Mouse (Mus musculus) myocyte (in vitro differentiated cells): Measurements from ENCODE around the gene Pramef8.
"Not testable (repeated sequence)": the region's sequence is repeated elsewhere in the genome, so short reads cannot be mapped to it uniquely, and the experiment has no call there.

Experiments used
- E2F4 ChIP-seq: IDR thresholded peaks from one replicate; pipeline ENCODE4 v1.6.1; 2011; ENCODE audit warnings: mild to moderate bottlenecking, control low read depth, moderate library complexity; ENCODE audit not compliant: insufficient read depth
- MAX ChIP-seq: IDR thresholded peaks from one replicate; pipeline ENCODE4 v1.6.1; 2011; ENCODE audit warnings: low read depth, mild to moderate bottlenecking, control low read depth
- MYOG ChIP-seq, 3 experiments: IDR thresholded peaks; one replicate each; pipeline ENCODE4 v1.6.1; 2011; ENCODE audit warnings: control low read depth in 2 of 3, low read depth in 2 of 3, mild to moderate bottlenecking in 2 of 3; ENCODE audit not compliant: insufficient read length in 2 of 3, control insufficient read depth in 1 of 3, insufficient read depth in 1 of 3
- POLR2A ChIP-seq: IDR thresholded peaks from one replicate; pipeline ENCODE4 v1.6.1; 2011; ENCODE audit warnings: low read depth, mild to moderate bottlenecking, control low read depth, moderate library complexity; ENCODE audit not compliant: insufficient read length
- TCF3 ChIP-seq: IDR thresholded peaks from one replicate; pipeline ENCODE4 v1.6.1; 2011; ENCODE audit warnings: low read depth, control low read depth; ENCODE audit not compliant: insufficient read length

GRCm38 (mm10) chr4:143426770-143427169 is 14.5 kb downstream of the Pramef8 start:
- TF ChIP-seq MYOG (IDR thresholded peaks at IDR 0.05; ENCODE audit: control insufficient read depth in 1 of 3, insufficient read depth in 1 of 3, insufficient read length in 2 of 3, low read depth in 2 of 3); POLR2A; E2F4; TCF3; MAX: not testable (repeated sequence)
